Mouse (Mus musculus) mature B cell (primary cell): ENCODE results near the gene Pllp.

Source experiments
- in situ Hi-C: fragments of 300-500 bp; cut with MboI; formaldehyde crosslinking; loops from 2 replicates; pipeline ENCODE4 v1.14.3; 2019

Pllp gene

GRCm38 (mm10) chr8:94703972-94704668 lies 8.0 kb upstream of the Pllp start:
- in situ Hi-C loops: loop anchor here (5.0 to 10.0 kb wide), 2 partner anchors 113 to 201 kb away; no protein-coding TSS in a partner anchor

DNA sequence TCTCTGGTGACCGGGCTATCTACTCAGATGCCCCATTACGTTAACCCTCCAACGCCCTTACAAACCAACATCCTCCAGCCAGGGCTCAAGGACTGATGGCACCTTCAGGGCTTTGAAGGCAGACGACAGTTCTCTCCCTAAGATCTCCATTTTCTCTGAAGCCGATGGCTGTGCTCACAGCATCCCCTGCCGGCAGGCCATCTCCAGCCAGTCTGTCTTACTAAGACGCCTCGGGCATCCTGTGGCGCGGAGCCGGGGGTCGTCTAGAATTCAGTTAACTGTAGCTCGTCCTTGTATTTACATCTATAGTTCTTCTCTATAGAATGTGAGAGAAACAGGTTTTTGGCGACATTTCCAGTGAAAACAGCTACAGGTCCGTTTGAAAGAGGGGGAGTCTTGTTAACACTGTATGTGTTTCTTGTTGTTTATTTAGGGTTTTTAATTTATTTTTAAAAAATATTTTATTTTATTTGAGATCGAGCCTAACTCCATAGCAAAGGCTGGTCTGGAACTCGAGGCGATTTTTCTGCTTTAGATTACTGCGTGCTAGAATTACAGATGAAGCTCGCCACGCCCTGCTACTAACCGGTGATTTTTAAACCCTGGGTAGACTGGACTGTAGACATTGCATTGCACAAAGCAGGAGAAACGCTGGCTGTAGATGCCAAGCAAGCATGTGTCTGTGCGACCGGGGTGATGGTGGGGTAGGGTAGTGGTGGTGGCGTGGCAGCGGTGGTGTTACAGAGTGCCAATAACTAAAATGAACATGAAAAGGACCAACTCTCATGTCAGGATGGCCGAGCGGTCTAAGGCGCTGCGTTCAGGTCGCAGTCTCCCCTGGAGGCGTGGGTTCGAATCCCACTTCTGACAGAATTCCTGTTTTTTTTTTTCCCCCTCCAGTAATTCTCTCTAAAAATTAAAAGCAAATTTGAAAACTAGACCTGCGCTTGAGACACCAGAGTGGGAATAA lies 7.1 kb upstream of the Pllp start:
- in situ Hi-C loops: loop anchor here (5.0 to 10.0 kb wide), 2 partner anchors 114 to 202 kb away; no protein-coding TSS in a partner anchor

- in situ Hi-C loops: loop anchor here (5.0 to 10.0 kb wide), 2 partner anchors 115 to 203 kb away; no protein-coding TSS in a partner anchor
Measured at GRCm38 (mm10) chr8:94702156-94702555, 6.1 kb upstream of the Pllp start.

DNA sequence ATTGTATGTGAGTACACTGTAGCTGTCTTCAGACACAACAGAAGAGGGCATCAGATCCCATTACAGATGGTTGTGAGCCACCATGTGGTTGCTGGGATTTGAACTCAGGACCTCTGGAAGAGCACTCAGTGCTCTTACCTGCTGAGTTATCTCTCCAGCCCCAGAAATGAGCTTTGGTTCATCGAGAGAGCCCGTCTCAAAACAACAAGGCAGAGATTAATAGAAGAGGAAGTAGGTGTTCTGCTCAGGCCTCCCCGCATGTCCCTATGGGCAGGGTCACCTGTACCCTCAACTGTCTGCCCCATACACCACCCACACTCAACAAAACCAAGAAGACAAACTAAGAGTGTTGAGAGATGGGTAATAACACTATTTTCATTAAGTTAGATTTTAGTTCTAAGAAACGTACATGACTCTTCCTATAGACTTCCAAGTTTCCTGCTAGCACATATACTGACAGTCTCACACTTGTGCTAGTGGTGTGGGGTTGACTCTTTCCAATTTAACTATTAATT lies 4.4 kb upstream of the Pllp start:
- in situ Hi-C loops: loop anchor here (5.0 to 10.0 kb wide), 2 partner anchors 117 to 204 kb away; no protein-coding TSS in a partner anchor

DNA sequence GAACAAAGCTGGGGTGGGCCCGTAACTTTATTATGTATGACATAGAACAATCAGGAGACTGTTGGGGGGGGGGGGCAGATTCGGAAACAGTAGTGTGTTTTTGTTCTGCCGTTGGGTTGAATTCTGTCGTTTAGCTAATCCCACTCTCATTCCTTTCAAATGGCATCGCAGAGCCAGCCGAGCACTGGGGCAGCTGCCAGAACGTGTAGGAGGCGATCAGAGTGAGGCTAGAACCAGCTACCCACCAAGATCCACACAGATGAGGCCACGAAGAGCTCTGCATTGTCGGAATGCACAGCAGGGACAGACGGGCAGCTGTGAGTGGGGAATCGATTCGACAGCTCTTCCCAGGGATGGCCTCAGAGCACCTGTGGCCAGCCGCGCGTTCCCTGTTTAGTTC lies 3.3 kb upstream of the Pllp start:
- in situ Hi-C loops: no loop called here

DNA sequence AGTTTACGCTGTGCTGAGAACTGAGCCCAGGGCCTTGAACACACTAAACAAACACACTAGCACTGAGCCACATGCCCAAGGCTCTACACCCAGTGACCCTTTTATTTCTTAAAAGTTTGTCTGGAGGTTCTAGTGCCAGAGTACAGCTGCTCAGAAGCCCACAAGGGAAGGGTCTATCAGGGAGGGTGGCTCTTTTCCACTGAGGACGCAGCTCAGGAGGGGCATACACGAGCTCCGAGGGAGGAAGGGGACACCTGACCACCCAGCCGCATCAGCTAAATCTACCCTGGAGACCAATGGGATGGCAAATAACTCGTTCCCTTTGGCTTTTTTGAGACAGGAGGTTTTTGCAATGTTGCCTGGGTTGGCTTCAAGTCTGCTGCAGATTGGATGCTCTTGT lies 1.9 kb upstream of the Pllp start:
- in situ Hi-C loops: no loop called here

- in situ Hi-C loops: no loop called here
Measured at GRCm38 (mm10) chr8:94696566-94696965, 488 bp upstream of the Pllp start.

DNA sequence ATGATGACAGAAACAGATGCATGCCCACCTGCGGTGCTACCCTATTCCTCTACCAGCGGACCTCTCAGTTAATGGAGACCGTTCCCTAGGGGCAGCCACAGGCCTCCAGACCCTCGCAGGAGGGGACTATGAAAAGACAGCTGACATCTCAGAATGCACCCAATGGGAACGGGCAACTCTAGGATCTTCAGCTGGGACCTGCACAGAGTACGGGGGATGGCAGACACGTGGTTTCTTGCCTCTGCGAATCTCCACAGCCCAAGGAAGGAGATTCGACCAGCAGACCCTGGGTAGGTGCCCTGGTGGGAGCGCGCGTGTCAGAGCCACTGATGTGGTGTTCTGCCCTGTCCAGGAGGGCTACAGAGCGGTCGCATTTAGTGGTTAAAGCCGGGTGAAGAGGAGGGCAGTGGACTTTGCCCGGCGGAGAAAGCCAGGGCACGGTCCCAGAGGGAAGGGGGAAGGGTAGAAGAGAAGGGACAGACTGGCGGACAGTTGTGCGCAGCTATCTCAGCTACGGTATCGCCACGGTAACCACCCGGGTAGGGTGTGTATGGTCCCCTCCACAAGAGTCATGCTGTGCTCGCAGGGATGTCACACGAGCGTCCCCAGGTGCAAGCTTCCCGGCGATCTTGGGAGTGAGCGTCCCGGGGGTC lies 611 bp downstream of the Pllp start:
- in situ Hi-C loops: no loop called here

- in situ Hi-C loops: no loop called here
Measured at GRCm38 (mm10) chr8:94694701-94695100, 1.4 kb downstream of the Pllp start.

DNA sequence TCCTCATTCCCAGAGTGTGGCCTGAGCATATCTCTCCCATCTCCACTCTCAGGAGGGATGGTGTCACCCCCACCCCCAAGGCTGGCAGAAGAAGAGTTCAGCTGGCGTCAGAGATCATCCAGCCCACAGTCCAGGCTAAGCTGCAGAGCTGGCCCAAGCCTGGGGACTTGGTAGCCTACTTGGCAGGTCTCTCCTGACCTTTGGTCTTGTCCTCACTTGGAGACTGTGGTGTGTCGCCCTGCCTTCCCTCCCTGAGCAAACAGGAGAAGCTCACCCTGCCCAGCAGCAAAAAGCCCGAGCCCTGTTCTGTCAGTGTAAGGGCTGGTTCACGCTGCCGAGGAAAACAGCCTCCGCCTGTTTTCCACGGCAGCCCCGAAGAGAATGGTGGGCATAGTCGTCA lies 10.1 kb downstream of the Pllp start:
- in situ Hi-C loops: no loop called here

GRCm38 (mm10) chr8:94684287-94684686 lies 11.8 kb downstream of the Pllp start:
- in situ Hi-C loops: no loop called here

DNA sequence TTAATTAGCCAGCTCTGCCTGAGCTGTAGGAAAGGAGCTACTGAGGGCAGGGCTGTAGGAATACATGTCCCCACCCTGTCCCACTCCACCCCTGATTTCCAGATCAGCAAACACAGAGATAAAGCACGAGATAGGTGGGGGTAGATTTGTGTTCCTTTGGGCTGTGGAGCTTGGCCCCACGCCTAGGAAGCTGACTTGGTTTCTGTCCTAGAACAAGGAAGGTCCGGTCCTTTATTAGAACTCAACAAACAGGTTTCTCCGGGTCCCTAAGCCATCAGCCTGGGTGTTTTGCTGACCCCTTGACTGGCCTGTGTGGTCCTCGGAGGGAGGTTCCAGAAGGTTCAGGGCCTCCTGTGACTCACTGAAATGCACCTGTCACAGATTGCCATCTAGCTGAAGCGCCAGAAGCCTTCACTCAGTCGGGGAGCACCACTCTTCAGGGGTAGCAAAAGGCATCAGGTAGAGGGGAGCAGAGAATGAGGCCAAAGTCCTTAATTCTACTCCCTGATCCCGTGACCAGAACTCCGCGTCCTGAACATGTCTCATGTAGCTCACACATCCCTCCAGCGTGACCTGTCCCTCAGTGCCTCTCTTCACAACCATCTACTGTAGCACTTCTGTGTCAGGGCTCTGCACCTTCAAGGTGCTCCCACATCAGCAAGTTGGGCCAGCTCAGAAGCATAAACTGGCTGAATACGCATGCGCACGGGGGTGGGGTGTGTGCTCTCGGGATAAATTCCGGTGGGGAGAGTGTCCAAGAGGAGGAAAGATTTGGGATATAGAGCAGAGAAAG lies 13.2 kb downstream of the Pllp start:
- in situ Hi-C loops: no loop called here

DNA sequence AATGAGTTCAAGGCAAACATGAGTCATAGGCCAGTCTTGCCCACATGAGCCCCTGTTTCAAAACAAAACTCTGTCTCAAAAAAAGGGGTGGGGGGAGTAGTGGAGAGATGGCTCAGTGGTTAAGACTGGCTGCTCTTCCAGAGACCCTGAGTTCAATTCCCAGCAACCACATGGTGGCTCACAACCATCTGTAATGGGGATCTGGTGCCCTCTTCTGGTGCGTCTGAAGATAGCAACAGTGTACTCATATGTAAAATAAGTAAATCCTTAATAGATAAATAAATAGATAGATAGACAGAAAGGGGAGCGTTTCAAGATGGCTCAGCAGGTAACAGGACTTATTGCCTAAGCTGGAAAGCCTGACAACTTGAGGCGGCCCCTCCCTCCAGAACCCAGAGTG lies 15.7 kb downstream of the Pllp start:
- in situ Hi-C loops: no loop called here

GRCm38 (mm10) chr8:94678582-94678981 lies 17.5 kb downstream of the Pllp start:
- in situ Hi-C loops: no loop called here

DNA sequence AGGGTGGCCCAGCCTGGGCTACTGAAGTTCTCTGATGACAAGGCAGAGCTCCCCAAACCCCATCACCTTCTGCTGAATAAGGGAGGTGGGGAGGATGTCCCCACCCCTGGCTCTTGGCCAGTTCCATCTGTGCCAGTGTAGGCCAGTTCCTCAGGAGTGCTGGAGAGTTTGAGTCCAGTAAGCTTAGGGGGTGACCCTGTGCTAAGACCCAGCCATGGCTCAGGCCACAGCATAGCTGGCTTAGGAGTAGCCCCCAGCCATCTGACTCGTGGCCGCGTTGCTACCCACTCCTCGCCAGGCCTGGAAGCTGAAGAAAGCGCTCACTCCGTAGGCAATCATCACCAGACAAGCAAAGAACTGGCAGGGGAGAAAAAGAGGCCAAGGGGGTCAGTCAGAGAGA lies 20.2 kb downstream of the Pllp start:
- in situ Hi-C loops: no loop called here

DNA sequence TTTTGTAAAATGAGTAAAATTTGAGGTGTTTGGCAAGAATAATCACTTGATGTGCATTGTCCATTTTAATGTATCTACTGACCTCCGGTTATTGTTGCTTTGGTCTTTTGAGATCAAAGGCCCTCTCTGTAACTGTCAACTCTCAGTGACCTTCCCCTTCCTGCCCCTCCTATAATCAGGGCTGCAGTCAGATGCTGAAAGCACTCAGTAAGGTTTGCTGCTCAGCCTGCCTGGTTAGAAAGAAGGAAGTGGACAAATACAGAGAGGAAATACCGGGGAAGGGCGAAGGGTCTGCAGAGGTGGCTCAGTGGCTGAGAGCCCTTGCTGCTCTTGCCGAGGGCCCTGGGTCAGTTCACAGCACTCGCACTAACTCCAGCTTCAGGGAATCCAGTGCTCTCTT lies 21.7 kb downstream of the Pllp start:
- in situ Hi-C loops: no loop called here

DNA sequence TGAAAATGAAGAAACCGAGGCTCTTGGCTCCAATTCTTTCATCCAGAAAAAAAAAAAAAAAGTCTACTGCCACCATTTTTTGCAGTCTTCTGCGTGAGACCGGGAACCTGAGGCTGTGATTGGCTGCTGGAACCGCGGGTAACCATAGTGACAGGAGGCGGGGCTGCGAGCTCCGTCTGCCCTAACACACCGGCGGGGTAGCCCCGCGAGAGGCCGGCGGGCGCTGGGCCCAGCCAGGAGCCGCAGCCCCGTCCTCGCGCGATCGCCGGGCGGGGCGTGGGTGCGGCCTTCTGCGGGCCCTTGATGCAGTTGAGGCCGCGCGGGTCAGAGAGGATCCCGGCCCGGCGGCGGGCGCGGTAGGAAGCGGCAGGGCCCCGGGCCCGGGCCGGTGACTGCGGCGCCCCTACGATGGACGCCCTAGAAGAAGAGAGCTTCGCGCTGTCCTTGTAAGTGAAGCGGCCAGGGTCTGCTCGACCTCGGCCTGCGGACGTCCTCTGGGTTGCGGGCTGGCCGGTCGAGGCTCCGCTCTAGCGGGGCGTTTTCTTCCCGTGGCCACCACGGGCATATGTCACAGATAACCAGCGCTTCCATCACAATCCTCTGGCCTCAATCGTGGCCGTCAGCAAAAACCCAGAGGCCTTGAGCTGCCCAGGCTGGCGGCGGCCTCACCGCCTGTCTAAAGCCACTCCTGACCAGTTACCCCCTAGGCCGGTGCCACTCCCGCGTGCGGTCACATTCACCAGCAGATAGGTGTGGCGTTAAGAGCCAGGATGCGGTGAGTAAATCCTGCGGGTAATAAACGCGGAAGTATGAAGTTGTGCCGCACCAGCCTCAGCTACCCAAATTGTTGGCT lies 29.4 kb downstream of the Pllp start, which contains the start of gene Arl2bp:
Gene Arl2bp, plus strand, starts transcription at position 145 of the 853 bp plus-strand sequence.
- in situ Hi-C loops: no loop called here

DNA sequence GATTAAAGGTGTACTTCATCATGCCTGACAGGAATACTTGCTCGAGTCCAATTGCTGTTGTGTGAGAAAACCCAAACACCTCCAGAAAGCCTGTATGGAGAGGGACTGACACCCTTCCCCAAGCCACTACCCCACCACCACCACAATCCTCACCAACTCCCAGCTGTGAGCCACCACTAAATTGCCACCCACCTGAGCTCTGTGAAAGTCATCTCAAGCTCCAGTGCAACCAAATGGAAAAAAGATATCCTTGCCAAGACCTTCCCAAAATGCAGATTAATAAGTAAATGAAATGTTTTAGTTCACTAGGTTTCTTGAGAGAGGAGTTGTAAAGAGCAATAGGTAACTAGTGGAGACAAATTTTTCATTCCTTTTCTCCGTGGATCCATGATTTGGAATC lies 31.4 kb downstream of the Pllp start:
- in situ Hi-C loops: no loop called here

DNA sequence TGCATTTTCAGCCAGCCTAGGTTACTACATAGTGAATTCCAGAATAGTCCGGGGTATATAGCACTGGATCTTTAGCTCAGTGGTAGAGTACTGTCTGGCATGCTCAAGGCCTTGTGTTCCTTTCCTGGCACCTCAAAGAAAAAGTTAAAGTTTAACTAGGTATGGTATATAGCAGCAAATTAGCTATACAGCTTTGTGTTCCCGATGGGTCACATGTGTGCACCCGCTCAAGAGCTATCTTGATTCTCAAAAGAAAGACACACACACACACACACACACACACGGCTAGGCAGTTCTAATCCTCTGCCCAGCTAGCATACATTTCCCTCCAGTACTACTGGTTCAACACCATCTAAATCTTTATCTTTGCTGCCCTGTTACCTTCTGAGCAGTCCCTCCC lies 35.7 kb downstream of the Pllp start:
- in situ Hi-C loops: no loop called here

DNA sequence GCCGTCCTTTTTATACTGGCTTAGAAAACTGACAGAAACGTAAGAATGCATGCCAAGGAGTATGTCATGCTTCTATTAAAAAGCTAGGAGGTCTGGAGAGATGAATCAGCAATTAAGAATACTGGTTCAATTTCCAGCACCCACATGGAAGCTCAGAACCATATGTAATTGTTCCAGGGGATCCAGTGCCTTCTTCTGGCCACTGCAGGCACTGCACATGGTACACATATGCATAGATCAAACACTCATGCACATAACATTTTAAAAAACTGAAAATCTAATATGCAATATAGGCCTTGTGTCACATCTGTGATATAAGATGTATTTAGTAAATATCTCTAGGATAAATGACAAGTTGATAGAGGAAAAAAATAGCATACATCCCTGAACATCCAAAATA lies 38.0 kb downstream of the Pllp start:
- in situ Hi-C loops: no loop called here
